Mouse (Mus musculus): ENCODE data around the gene Gng12.

DNA sequence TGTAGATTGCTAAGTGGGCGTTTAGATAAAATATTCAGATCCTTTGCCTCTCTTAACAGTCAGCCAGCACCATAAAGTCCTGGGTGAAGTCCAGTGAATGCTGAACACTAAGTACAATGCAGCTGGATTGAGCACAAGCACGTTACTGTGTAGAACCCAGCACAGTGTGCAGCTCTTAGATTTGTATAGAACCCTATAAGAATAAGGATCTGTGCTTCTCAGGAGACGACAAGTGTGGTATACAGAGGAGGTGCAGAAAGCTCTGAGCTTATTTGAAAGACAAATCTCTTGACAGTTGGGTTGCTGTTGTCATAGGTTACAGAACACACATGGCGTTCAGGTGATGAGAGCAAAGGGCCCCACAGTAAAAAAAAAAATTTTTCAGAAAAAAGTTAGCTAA is 1.8 kb downstream of the Gng12 start:
- TF ChIP-seq CTCF (IDR thresholded peaks at IDR 0.05; ENCODE audit: control insufficient read depth, insufficient read depth, low read length) (no peak), POLR2A (IDR thresholded peaks at IDR 0.05; ENCODE audit: borderline replicate concordance, control insufficient read depth, low read depth, low read length) (no peak)

All from bone marrow, adult 2 months (tissue).